Comparison of ENCODE assay signal across 9 mouse cellular contexts in the genomic region with DNA sequence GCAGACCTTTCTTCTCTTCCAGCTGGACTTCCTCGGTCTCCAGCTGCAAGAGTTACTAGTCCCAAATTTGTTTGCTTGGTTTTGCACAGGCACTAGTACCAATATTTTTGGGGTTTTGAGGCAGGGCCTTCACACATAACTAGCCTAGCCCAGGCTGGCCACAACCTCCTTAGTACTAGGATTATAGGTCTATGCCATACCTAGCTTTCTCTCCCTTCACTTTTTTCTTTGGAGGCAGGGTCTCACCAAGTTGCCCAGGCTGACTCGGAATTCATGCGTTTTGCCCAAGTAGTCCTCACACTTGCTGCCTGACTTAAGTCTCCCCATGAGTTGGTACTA. TPM values are rescaled to one million over a fixed set of nuclear protein-coding genes. Genes with fewer than 3 reads are reported as not detected.
DNase-seq lines count a peak whose midpoint lies in the region; ATAC-seq and TF ChIP-seq lines count a peak whose summit lies in the region.
"Had no signal": no experiment of that assay in that cellular context is flagged by ENCODE, and none has a peak within 500 bp of the region (broad histone marks: within the 10 kb centered on the region; RNA-seq: fewer than 3 reads in every experiment).

No protein-coding gene starts in this region.

- no peak overlapping the region for H3K27ac ChIP-seq in heart, postnatal 0 days (ENCODE audit: low read depth)
- H3K27ac ChIP-seq in bone marrow, adult 2 months (ENCODE audit: control insufficient read depth, insufficient read depth, low read depth, low read length, poor library complexity): no peak overlapping the region; the same call in 1 of the 2 replicates
- H3K27ac ChIP-seq in hindbrain, embryonic 12.5 days: peak overlapping the region; percentile 70; the same call in 1 of the 2 replicates
- peak overlapping the region; percentile 78 for H3K27ac ChIP-seq in midbrain, embryonic 14.5 days (replicated peaks; ENCODE audit: low read depth, low read length)

- peaks cover 19% of the 10 kb centered on the region; the same call in 1 of the 2 replicates for H3K4me1 ChIP-seq in heart, postnatal 0 days (ENCODE audit: control insufficient read depth, insufficient read depth)
- peaks cover 11% of the 10 kb centered on the region; the same call in 1 of the 2 replicates for H3K4me1 ChIP-seq in bone marrow, adult 2 months (ENCODE audit: control insufficient read depth, insufficient read depth, low read length)
- peaks cover 36% of the 10 kb centered on the region for H3K4me1 ChIP-seq in hindbrain, embryonic 12.5 days
- H3K4me1 ChIP-seq in midbrain, embryonic 14.5 days (ENCODE audit: control insufficient read depth, insufficient read depth, low read length): peaks cover 24% of the 10 kb centered on the region

- TF ChIP-seq POLR2A in bone marrow, adult 2 months (IDR thresholded peaks at IDR 0.05; ENCODE audit: borderline replicate concordance, control insufficient read depth, low read depth, low read length): no peak

- no peaks in the 10 kb centered on the region for H3K27me3 ChIP-seq in heart, postnatal 0 days (ENCODE audit: control insufficient read depth, insufficient read depth, low read length)
- H3K27me3 ChIP-seq in hindbrain, embryonic 12.5 days: no peaks in the 10 kb centered on the region
- no peaks in the 10 kb centered on the region for H3K27me3 ChIP-seq in midbrain, embryonic 14.5 days (ENCODE audit: control insufficient read depth, insufficient read depth, low read length)
- H3K27me3 ChIP-seq: Patski had no signal

- no peak for DNase-seq in heart, postnatal 0 days (ENCODE audit: low spot score)
- DNase-seq in heart, postnatal 14 days: no peak
- no peak for DNase-seq in midbrain, embryonic 14.5 days
- no peak for DNase-seq in cerebellum, adult 11-12 months
- no peak for DNase-seq in urinary bladder, postnatal 25 days (ENCODE audit: low spot score)

- WGBS in heart, postnatal 0 days: 46% methylated on average over 3 of the region's 3 CpGs
- WGBS in bone marrow, adult 2 months: 48% methylated on average over 3 of the region's 3 CpGs
- 38% methylated on average over 3 of the region's 3 CpGs for WGBS in hindbrain, embryonic 12.5 days
- WGBS in midbrain, embryonic 14.5 days: 29% methylated on average over 3 of the region's 3 CpGs

- no peak for ATAC-seq in heart, postnatal 0 days (ENCODE audit: insufficient read depth, low read depth)
- ATAC-seq in hindbrain, embryonic 12.5 days (ENCODE audit: low FRiP score): peak; percentile 33
- ATAC-seq in midbrain, embryonic 14.5 days (ENCODE audit: low FRiP score, low TSS enrichment): peak; percentile 12; the same call in 1 of the 2 replicates
- no peak for ATAC-seq in megakaryocyte-erythroid progenitor cell, adult 5-6 weeks (replicated peaks; ENCODE audit: low FRiP score, low TSS enrichment, poor library complexity, severe bottlenecking)

- no peaks in the 10 kb centered on the region for H3K36me3 ChIP-seq in heart, postnatal 0 days (replicated peaks; ENCODE audit: control insufficient read depth, insufficient read depth, low read length)
- H3K36me3 ChIP-seq in hindbrain, embryonic 12.5 days: no peaks in the 10 kb centered on the region
- no peaks in the 10 kb centered on the region for H3K36me3 ChIP-seq in midbrain, embryonic 14.5 days (ENCODE audit: control insufficient read depth, insufficient read depth, low read length)

- H3K9ac ChIP-seq in heart, postnatal 0 days (replicated peaks; ENCODE audit: low read depth, low read length): peak overlapping the region; percentile 67; the same call in 1 of the 2 replicates
- peak overlapping the region; percentile 85; the same call in 1 of the 2 replicates for H3K9ac ChIP-seq in hindbrain, embryonic 12.5 days
- H3K9ac ChIP-seq in midbrain, embryonic 14.5 days (replicated peaks; ENCODE audit: low read length): peak overlapping the region; percentile 79

- peak overlapping the region; percentile 75 for H3K4me3 ChIP-seq in heart, postnatal 0 days (ENCODE audit: low read depth, low read length)
- peak overlapping the region; percentile 12 for H3K4me3 ChIP-seq in bone marrow, adult 2 months (replicated peaks; ENCODE audit: control insufficient read depth, low read depth, low read length)
- H3K4me3 ChIP-seq in hindbrain, embryonic 12.5 days: peak overlapping the region; percentile 79
- H3K4me3 ChIP-seq in midbrain, embryonic 14.5 days (replicated peaks; ENCODE audit: low read depth, low read length): peak overlapping the region; percentile 77

- H3K4me2 ChIP-seq in heart, postnatal 0 days (ENCODE audit: low read depth, low read length): peak overlapping the region; percentile 95
- H3K4me2 ChIP-seq in hindbrain, embryonic 12.5 days (replicated peaks): peak overlapping the region; percentile 82
- peak overlapping the region; percentile 88 for H3K4me2 ChIP-seq in midbrain, embryonic 14.5 days (ENCODE audit: low read length)

- TF ChIP-seq EP300 in heart, postnatal 0 days (IDR thresholded peaks at IDR 0.05; ENCODE audit: low read depth): 0 out of 2 replicates have a peak, but pooled peaks have one; percentile 43

- TF ChIP-seq CTCF in heart, postnatal 0 days (IDR thresholded peaks at IDR 0.05; ENCODE audit: low read depth): no peak
- TF ChIP-seq CTCF in bone marrow, adult 2 months (IDR thresholded peaks at IDR 0.05; ENCODE audit: control insufficient read depth, insufficient read depth, low read length): no peak

- intact Hi-C loops in heart, postnatal 14 days (cut with DNase I): no loop called here

- no peaks in the 10 kb centered on the region for H3K9me3 ChIP-seq in heart, postnatal 0 days (replicated peaks; ENCODE audit: control insufficient read depth, low read length)
- H3K9me3 ChIP-seq in hindbrain, embryonic 12.5 days (replicated peaks): no peaks in the 10 kb centered on the region
- no peaks in the 10 kb centered on the region for H3K9me3 ChIP-seq in midbrain, embryonic 14.5 days (ENCODE audit: control insufficient read depth, low read length)

RNA-seq across cellular contexts. Expression of a gene that starts 0.3 kb away (rescaled TPM):
- total RNA-seq in heart, postnatal 0 days (2014; rRNA removed; ENCODE audit: low replicate concordance): 3.0 and 11.7 TPM in 2 replicates
- polyA plus RNA-seq in heart, postnatal 0 days (2015; fragmentation: Nextera tagmentation; extraction: Ambion mirVana): 5.7 and 6.2 TPM in 2 replicates
- total RNA-seq in heart, postnatal 14 days (2021): 1 to 10 TPM; 5.2 to 5.6 TPM
- 3.0 and 13.0 TPM in 2 replicates for polyA plus RNA-seq in bone marrow, adult 2 months (2011; ENCODE audit: insufficient read depth, insufficient read length, low replicate concordance, missing spikeins)
- 78.6 and 86.0 TPM in 2 replicates for polyA plus RNA-seq in hindbrain, embryonic 12.5 days (2016; fragmentation: Nextera tagmentation; extraction: Ambion mirVana)
- 55.8 and 67.5 TPM in 2 replicates for polyA plus RNA-seq in midbrain, embryonic 14.5 days (2014; fragmentation: Nextera tagmentation; extraction: Ambion mirVana)
- total RNA-seq in megakaryocyte-erythroid progenitor cell, adult 5-6 weeks (2014; fragmentation: Nextera tagmentation): 3.7 and 9.1 TPM in 2 replicates
- total RNA-seq in megakaryocyte-erythroid progenitor cell, adult 5-6 weeks (2017): 0.50 and 1.6 TPM in 2 replicates

RNA-seq across cellular contexts. Expression of a gene that starts 16.0 kb away (rescaled TPM):
- total RNA-seq in heart, postnatal 0 days (2014; rRNA removed; ENCODE audit: low replicate concordance): 6.6 TPM in 1 of 2 replicates, not detected in the other
- polyA plus RNA-seq in heart, postnatal 0 days (2015; fragmentation: Nextera tagmentation; extraction: Ambion mirVana): 0.44 and 0.68 TPM in 2 replicates
- 1 to 10 TPM; 1.8 to 2.0 TPM for total RNA-seq in heart, postnatal 14 days (2021)
- polyA plus RNA-seq in bone marrow, adult 2 months (2011; ENCODE audit: insufficient read depth, insufficient read length, low replicate concordance, missing spikeins): 0.77 and 2.6 TPM in 2 replicates
- polyA plus RNA-seq in hindbrain, embryonic 12.5 days (2016; fragmentation: Nextera tagmentation; extraction: Ambion mirVana): 1.5 TPM in 2 replicates
- 0.42 and 0.74 TPM in 2 replicates for polyA plus RNA-seq in midbrain, embryonic 14.5 days (2014; fragmentation: Nextera tagmentation; extraction: Ambion mirVana)
- total RNA-seq in megakaryocyte-erythroid progenitor cell, adult 5-6 weeks (2014; fragmentation: Nextera tagmentation): 0.42 and 1.4 TPM in 2 replicates
- 0.34 and 0.80 TPM in 2 replicates for total RNA-seq in megakaryocyte-erythroid progenitor cell, adult 5-6 weeks (2017)

Comparison
In these comparisons a context has a peak if more than half of its experiments do, and no peak if none do; other contexts are left out.
1. ATAC-seq: peak in hindbrain, embryonic 12.5 days (single experiment) and midbrain, embryonic 14.5 days (single experiment); none in heart, postnatal 0 days (single experiment) and megakaryocyte-erythroid progenitor cell, adult 5-6 weeks (single experiment).
2. H3K27ac ChIP-seq: peak in hindbrain, embryonic 12.5 days (single experiment) and midbrain, embryonic 14.5 days (single experiment); none in heart, postnatal 0 days (single experiment) and bone marrow, adult 2 months (single experiment).
3. H3K4me3 ChIP-seq: peak in every context shown above with its lines; median percentile 79 in hindbrain, embryonic 12.5 days; 77 in midbrain, embryonic 14.5 days; 75 in heart, postnatal 0 days; 12 in bone marrow, adult 2 months.
4. Peak in every context shown above with its lines, with median percentiles within 50 percentile points of each other: H3K4me2 ChIP-seq and H3K9ac ChIP-seq.